Mouse (Mus musculus) gastrocnemius, adult 2 months (tissue): ENCODE results near the gene Iba57. TPM values are rescaled to one million over a fixed set of nuclear protein-coding genes. Genes with fewer than 3 reads are reported as not detected.
"Not testable (repeated sequence)": the region's sequence is repeated elsewhere in the genome, so short reads cannot be mapped to it uniquely, and the experiment has no call there.

ENCODE experiments used
- DNase-seq: peaks from one replicate; pipeline ENCODE4 v3.0.0; 2022
- H3K27ac ChIP-seq: fragments of 200-600 bp; 2 replicates; pipeline ENCODE4 v1.8.1; 2022; ENCODE audit warnings: mild to moderate bottlenecking
- H3K4me3 ChIP-seq: fragments of 200-600 bp; 2 replicates; pipeline ENCODE4 v1.8.1; 2022; ENCODE audit warnings: mild to moderate bottlenecking, moderate library complexity
- CTCF ChIP-seq: fragments of 200-600 bp; IDR thresholded peaks from 2 replicates; pipeline ENCODE4 v1.8.1; 2022; ENCODE audit warnings: antibody characterized with exemption, mild to moderate bottlenecking, moderate library complexity
- intact Hi-C: fragments of 180-260 bp; cut with DNase I; formaldehyde crosslinking; loops from one replicate; pipeline ENCODE4 v1.15.1; 2025
- long read RNA-seq, 2 experiments: library from polyadenylated mRNA; stranded (forward); transcript quantifications; one replicate each; pipeline ENCODE4 v2.0.0; 2021
- total RNA-seq, 2 experiments: library from RNA; stranded (reverse); gene quantifications; 2 replicates each; pipeline ENCODE4 v1.2.3; 2021

The Iba57 gene
- 1 to 10 TPM; 6.7 to 9.3 TPM for total RNA-seq
- long read RNA-seq, experiment 1, full-length matches to known transcripts = 1 of 3 reads
- long read RNA-seq, experiment 1, partial matches to known transcripts = 0 of 3 reads
- long read RNA-seq, experiment 1, other reads (novel, unspliced or antisense) = 2 of 3 reads
- long read RNA-seq, experiment 2, full-length matches to known transcripts = 1 of 5 reads
- long read RNA-seq, experiment 2, partial matches to known transcripts = 2 of 5 reads
- long read RNA-seq, experiment 2, other reads (novel, unspliced or antisense) = 2 of 5 reads

GRCm38 (mm10) chr11:59163255-59164236 lies at the start of gene Iba57:
Gene Iba57, minus strand, starts transcription at chr11:59163739.
- peak within 1 kb of the TSS; percentile 99 for H3K27ac ChIP-seq
- H3K4me3 ChIP-seq = peak within 1 kb of the TSS; percentile 76
- TF ChIP-seq CTCF = peak; percentile 52
- intact Hi-C loops = loop anchor here (1.0 kb wide), 1 partner anchor 25 kb away; no protein-coding TSS in a partner anchor
- DNase-seq = peak; percentile 99

GRCm38 (mm10) chr11:59212892-59213494 lies 49.5 kb upstream of the Iba57 start:
- no peak overlapping the region for H3K4me3 ChIP-seq
- no peak overlapping the region for H3K27ac ChIP-seq
- intact Hi-C loops = no loop called here
- no peak for DNase-seq
- TF ChIP-seq CTCF = no peak

GRCm38 (mm10) chr11:59212320-59212719 lies 48.8 kb upstream of the Iba57 start:
- DNase-seq, H3K4me3 ChIP-seq, H3K27ac ChIP-seq, intact Hi-C loops: not testable (repeated sequence)

- H3K4me3 ChIP-seq, DNase-seq, H3K27ac ChIP-seq, intact Hi-C loops: not testable (repeated sequence)
These were observed 48.0 kb upstream of the Iba57 start for GRCm38 (mm10) chr11:59211561-59211960.

GRCm38 (mm10) chr11:59210020-59210419 lies 46.5 kb upstream of the Iba57 start:
- DNase-seq = no peak
- TF ChIP-seq CTCF = no peak
- intact Hi-C loops = no loop called here
- Histone ChIP-seq H3K4me3 (no peak overlapping the region), H3K27ac (no peak overlapping the region)

GRCm38 (mm10) chr11:59209580-59209979 lies 46.0 kb upstream of the Iba57 start:
- intact Hi-C loops = no loop called here
- peak overlapping the region; percentile 86; the same call in 1 of the 2 replicates for H3K4me3 ChIP-seq
- H3K27ac ChIP-seq = peak overlapping the region; percentile 96; the same call in 1 of the 2 replicates
- DNase-seq = no peak
- no peak for TF ChIP-seq CTCF

- peak overlapping the region; percentile 96 for H3K27ac ChIP-seq
- intact Hi-C loops = no loop called here
- H3K4me3 ChIP-seq = peak overlapping the region; percentile 86
- DNase-seq = peak; percentile 67
- peak; percentile 65 for TF ChIP-seq CTCF
These were observed 45.5 kb upstream of the Iba57 start for GRCm38 (mm10) chr11:59209003-59209441.

- peak; percentile 94 for DNase-seq
- Histone ChIP-seq H3K4me3 (peak within 1 kb of the TSS; percentile 86), H3K27ac (peak within 1 kb of the TSS; percentile 96)
- TF ChIP-seq CTCF = no peak
- intact Hi-C loops = no loop called here
These were observed 44.8 kb upstream of the Iba57 start, which contains the start of gene 2310033P09Rik for GRCm38 (mm10) chr11:59208153-59208831. Gene 2310033P09Rik, plus strand, starts transcription at chr11:59208321.

GRCm38 (mm10) chr11:59202081-59202995 lies 38.8 kb upstream of the Iba57 start, which contains the start of gene Mrpl55:
Gene Mrpl55, plus strand, starts transcription at chr11:59202486.
- no peak for TF ChIP-seq CTCF
- intact Hi-C loops = no loop called here
- peak; percentile 97 for DNase-seq
- H3K27ac ChIP-seq = peak within 1 kb of the TSS; percentile 94
- H3K4me3 ChIP-seq = peak within 1 kb of the TSS; percentile 94

- H3K27ac ChIP-seq = peak overlapping the region; percentile 94
- TF ChIP-seq CTCF = no peak
- intact Hi-C loops = no loop called here
- peak overlapping the region; percentile 94 for H3K4me3 ChIP-seq
- DNase-seq = no peak
These were observed 37.9 kb upstream of the Iba57 start for GRCm38 (mm10) chr11:59201216-59202002.
